22 mouse cellular contexts compared by ENCODE assay signal in genomic region chr13:93128961-93129360, GRCm38 (mm10). TPM values are rescaled to one million over a fixed set of nuclear protein-coding genes. Genes with fewer than 3 reads are reported as not detected.
A peak's percentile ranks its signal among the peaks of the same experiment; 100 is the strongest.
DNase-seq lines count a peak whose midpoint lies in the region; ATAC-seq and TF ChIP-seq lines count a peak whose summit lies in the region.
"Had no signal": no experiment of that assay in that cellular context is flagged by ENCODE, and none has a peak within 500 bp of the region (broad histone marks: within the 10 kb centered on the region; RNA-seq: fewer than 3 reads in every experiment).

No protein-coding gene starts in this region.

- H3K27me3 ChIP-seq in hindbrain, embryonic 11.5 days (ENCODE audit: control insufficient read depth, insufficient read depth, low read length): no peaks in the 10 kb centered on the region
- no peaks in the 10 kb centered on the region for H3K27me3 ChIP-seq in hindbrain, postnatal 0 days (ENCODE audit: insufficient read depth, low read length)
- H3K27me3 ChIP-seq in neural tube, embryonic 13.5 days: no peaks in the 10 kb centered on the region
- H3K27me3 ChIP-seq: forebrain, embryonic 15.5 days; kidney, embryonic 15.5 days; limb, embryonic 12.5 days; Patski; stomach, embryonic 15.5 days had no signal

- H3K4me3 ChIP-seq in layer of hippocampus, adult 2 months: no peak overlapping the region
- no peak overlapping the region for H3K4me3 ChIP-seq in hindbrain, embryonic 11.5 days (ENCODE audit: low read depth, low read length)
- no peak overlapping the region for H3K4me3 ChIP-seq in hindbrain, postnatal 0 days (ENCODE audit: low read length)
- H3K4me3 ChIP-seq in neural tube, embryonic 13.5 days: no peak overlapping the region
- H3K4me3 ChIP-seq: erythroblast, embryonic 14.5 days; forebrain, embryonic 15.5 days; kidney, embryonic 15.5 days; limb, embryonic 12.5 days; stomach, embryonic 15.5 days had no signal

- WGBS in hindbrain, embryonic 11.5 days: 52% methylated on average over 5 of the region's 5 CpGs
- 40% methylated on average over 5 of the region's 5 CpGs for WGBS in hindbrain, postnatal 0 days
- 55% methylated on average over 5 of the region's 5 CpGs for WGBS in neural tube, embryonic 13.5 days

- no peaks in the 10 kb centered on the region for H3K9me3 ChIP-seq in hindbrain, embryonic 11.5 days (ENCODE audit: control insufficient read depth, low read length)
- no peaks in the 10 kb centered on the region for H3K9me3 ChIP-seq in hindbrain, postnatal 0 days (ENCODE audit: low read length)
- H3K9me3 ChIP-seq in neural tube, embryonic 13.5 days: no peaks in the 10 kb centered on the region
- H3K9me3 ChIP-seq: forebrain, embryonic 15.5 days; kidney, embryonic 15.5 days; limb, embryonic 12.5 days; stomach, embryonic 15.5 days had no signal

- H3K4me1 ChIP-seq in hindbrain, embryonic 11.5 days (replicated peaks; ENCODE audit: control insufficient read depth, insufficient read depth, low read length): no peaks in the 10 kb centered on the region
- peaks cover 6% of the 10 kb centered on the region; the same call in 1 of the 2 replicates for H3K4me1 ChIP-seq in hindbrain, postnatal 0 days (ENCODE audit: insufficient read depth, low read length)
- no peaks in the 10 kb centered on the region for H3K4me1 ChIP-seq in neural tube, embryonic 13.5 days (replicated peaks)
- H3K4me1 ChIP-seq: forebrain, embryonic 15.5 days; kidney, embryonic 15.5 days; limb, embryonic 12.5 days; stomach, embryonic 15.5 days had no signal

- no peak for TF ChIP-seq CTCF in layer of hippocampus, adult 2 months (conservative IDR thresholded peaks at IDR 0.05)
- no peak for TF ChIP-seq CTCF in hindbrain, postnatal 0 days (IDR thresholded peaks at IDR 0.05; ENCODE audit: low read depth)

- H3K4me2 ChIP-seq in hindbrain, embryonic 11.5 days (replicated peaks; ENCODE audit: low read depth, low read length): no peak overlapping the region
- no peak overlapping the region for H3K4me2 ChIP-seq in hindbrain, postnatal 0 days (ENCODE audit: low read depth, low read length)
- no peak overlapping the region for H3K4me2 ChIP-seq in neural tube, embryonic 13.5 days
- H3K4me2 ChIP-seq: forebrain, embryonic 15.5 days; heart, embryonic 11.5 days; kidney, embryonic 15.5 days; limb, embryonic 12.5 days; stomach, embryonic 15.5 days had no signal

- 0 out of 2 replicates have a peak, but pooled peaks have one; percentile 35 for ATAC-seq in hindbrain, embryonic 11.5 days (ENCODE audit: low FRiP score)
- ATAC-seq in hindbrain, postnatal 0 days: peak; percentile 84
- peak; percentile 61 for ATAC-seq in neural tube, embryonic 13.5 days (ENCODE audit: low read depth)
- ATAC-seq: forebrain, embryonic 15.5 days; intestine, embryonic 16.5 days; lung, postnatal 0 days; Patski had no signal

- no peak overlapping the region for H3K9ac ChIP-seq in hindbrain, embryonic 11.5 days (ENCODE audit: low read depth, low read length)
- no peak overlapping the region for H3K9ac ChIP-seq in hindbrain, postnatal 0 days (replicated peaks; ENCODE audit: low read length)
- H3K9ac ChIP-seq in neural tube, embryonic 13.5 days: no peak overlapping the region
- H3K9ac ChIP-seq: forebrain, embryonic 15.5 days; kidney, embryonic 15.5 days; limb, embryonic 12.5 days; liver, embryonic 14.5 days; stomach, embryonic 15.5 days had no signal

- H3K27ac ChIP-seq in layer of hippocampus, adult 2 months: peak overlapping the region; percentile 73
- no peak overlapping the region for H3K27ac ChIP-seq in hindbrain, embryonic 11.5 days (ENCODE audit: low read depth, low read length)
- H3K27ac ChIP-seq in hindbrain, postnatal 0 days: peak overlapping the region; percentile 32; the same call in 1 of the 2 replicates
- 0 out of 2 replicates have a peak overlapping the region, but pooled peaks have one; percentile 14 for H3K27ac ChIP-seq in neural tube, embryonic 13.5 days (replicated peaks)
- H3K27ac ChIP-seq: forebrain, embryonic 15.5 days; kidney, embryonic 15.5 days; limb, embryonic 12.5 days; liver, embryonic 14.5 days; stomach, embryonic 15.5 days had no signal

- no peak for DNase-seq in layer of hippocampus, adult 2 months (ENCODE audit: low spot score in 2 of 2)
- DNase-seq in layer of hippocampus, adult 11-12 months (ENCODE audit: low spot score): no peak
- DNase-seq in hindbrain, embryonic 11.5 days (ENCODE audit: low spot score): peak; percentile 40
- peak; percentile 51 for DNase-seq in hindbrain, postnatal 0 days (ENCODE audit: low spot score)
- no peak for DNase-seq in retina, postnatal 1 day
- no peak for DNase-seq in yolk sac, embryonic 10.5 days (ENCODE audit: low spot score)
- DNase-seq: cerebellum, postnatal 10 days; gastrocnemius, postnatal 14 days; heart, postnatal 14 days; layer of hippocampus, postnatal 36 days; thymus, adult 2 months had no signal

- no peaks in the 10 kb centered on the region for H3K36me3 ChIP-seq in hindbrain, embryonic 11.5 days (ENCODE audit: control insufficient read depth, insufficient read depth, low read length)
- no peaks in the 10 kb centered on the region for H3K36me3 ChIP-seq in hindbrain, postnatal 0 days (ENCODE audit: insufficient read depth, low read length)
- H3K36me3 ChIP-seq in neural tube, embryonic 13.5 days: no peaks in the 10 kb centered on the region
- H3K36me3 ChIP-seq: forebrain, embryonic 15.5 days; kidney, embryonic 15.5 days; limb, embryonic 12.5 days; stomach, embryonic 15.5 days had no signal

RNA-seq across cellular contexts. Expression of gene Cmya5, which starts 15.6 kb away (rescaled TPM):
- 1 to 10 TPM; 3.4 to 3.5 TPM for total RNA-seq in layer of hippocampus, adult 2 months (2021)
- 0.01 and 0.14 TPM in 2 replicates for polyA plus RNA-seq in hindbrain, embryonic 11.5 days (2014; fragmentation: Nextera tagmentation; extraction: Ambion mirVana)
- total RNA-seq in hindbrain, postnatal 0 days (2014; rRNA removed): 0.75 and 0.94 TPM in 2 replicates
- 0.19 and 0.26 TPM in 2 replicates for polyA plus RNA-seq in hindbrain, postnatal 0 days (2015; fragmentation: Nextera tagmentation; extraction: Ambion mirVana)
- polyA plus RNA-seq in neural tube, embryonic 13.5 days (2015; fragmentation: Nextera tagmentation; extraction: Ambion mirVana): 0.11 and 0.14 TPM in 2 replicates
- polyA plus RNA-seq: erythroblast, embryonic 14.5 days; Patski had no signal

Comparison
In these comparisons a context has a peak if more than half of its experiments do, and no peak if none do; other contexts are left out.
1. DNase-seq: peak in hindbrain, embryonic 11.5 days (single experiment) and hindbrain, postnatal 0 days (single experiment); none in layer of hippocampus, adult 2 months (0 of 2), layer of hippocampus, adult 11-12 months (single experiment), retina, postnatal 1 day (single experiment) and yolk sac, embryonic 10.5 days (single experiment).
2. Peak in every context shown above with its lines, with median percentiles within 50 percentile points of each other: ATAC-seq.